Mouse (Mus musculus) urinary bladder, adult 2 months (tissue): ENCODE data around the gene Gm10772. TPM values are rescaled to one million over a fixed set of nuclear protein-coding genes. Genes with fewer than 3 reads are reported as not detected.
"Not testable (repeated sequence)": the region's sequence is repeated elsewhere in the genome, so short reads cannot be mapped to it uniquely, and the experiment has no call there.

Source experiments
- DNase-seq: peaks from one replicate; pipeline ENCODE4 v3.0.0; 2022; ENCODE audit warnings: low spot score
- polyA plus RNA-seq: library from polyadenylated mRNA; depleted of rRNA; stranded (reverse); fragments of >200 nt; gene quantifications from 2 replicates; pipeline ENCODE4 v1.2.3, GENCODE M21; 2012; rRNA removed

The Gm10772 gene
- polyA plus RNA-seq = not detected in 2 replicates

- not testable (repeated sequence) for DNase-seq
These were observed at the start of gene Gm10772 for GRCm38 (mm10) chr13:66227473-66227872. Gene Gm10772, minus strand, starts transcription at chr13:66227573.

GRCm38 (mm10) chr13:66263914-66264313 is 36.5 kb upstream of the Gm10772 start:
- DNase-seq = not testable (repeated sequence)

GRCm38 (mm10) chr13:66263141-66263540 is 35.8 kb upstream of the Gm10772 start:
- not testable (repeated sequence) for DNase-seq

- DNase-seq = no peak
These were observed 13.0 kb downstream of the Gm10772 start for GRCm38 (mm10) chr13:66214349-66214748.

GRCm38 (mm10) chr13:66213811-66214210 is 13.6 kb downstream of the Gm10772 start:
- DNase-seq = not testable (repeated sequence)

- not testable (repeated sequence) for DNase-seq
These were observed 48.2 kb downstream of the Gm10772 start for GRCm38 (mm10) chr13:66179172-66179571.

Other genes with a start within 250 kb of the Gm10772 start
- gene Gm10324, start 108.0 kb downstream of the Gm10772 start, polyA plus RNA-seq = not detected in 2 replicates
- not detected in 2 replicates for gene 2410141K09Rik, start 213.5 kb upstream of the Gm10772 start, polyA plus RNA-seq